Mouse (Mus musculus): ENCODE results near the gene Ndst2.

The Ndst2 gene

GRCm38 (mm10) chr14:20698515-20698914, 35.8 kb downstream of the Ndst2 start:
- no peak for DNase-seq (ENCODE audit: low spot score in 2 of 2)

- DNase-seq (ENCODE audit: low spot score in 2 of 2): peak in 1 of 2 experiments; percentile 34
These were observed 37.4 kb downstream of the Ndst2 start for GRCm38 (mm10) chr14:20696986-20697385.

GRCm38 (mm10) chr14:20695761-20696520, 38.4 kb downstream of the Ndst2 start:
- DNase-seq (ENCODE audit: low spot score in 2 of 2): no peak

GRCm38 (mm10) chr14:20694884-20695760, 39.2 kb downstream of the Ndst2 start, which contains the start of gene Fut11:
Fut11 (plus strand) TSS chr14:20694968.
- DNase-seq (ENCODE audit: low spot score in 2 of 2): peak; percentile 78 to 84

GRCm38 (mm10) chr14:20694185-20694883, 40.0 kb downstream of the Ndst2 start:
- peak in 1 of 2 experiments; percentile 11 for DNase-seq (ENCODE audit: low spot score in 2 of 2)

- no peak for DNase-seq (ENCODE audit: low spot score in 2 of 2)
These were observed 40.7 kb downstream of the Ndst2 start for GRCm38 (mm10) chr14:20693589-20694101.

- DNase-seq (ENCODE audit: low spot score in 2 of 2): no peak
These were observed 42.6 kb downstream of the Ndst2 start for GRCm38 (mm10) chr14:20691772-20692171.

- DNase-seq (ENCODE audit: low spot score in 2 of 2): no peak
These were observed 45.4 kb downstream of the Ndst2 start for GRCm38 (mm10) chr14:20689009-20689408.

- DNase-seq (ENCODE audit: low spot score in 2 of 2): no peak
These were observed 47.8 kb downstream of the Ndst2 start for GRCm38 (mm10) chr14:20686576-20686975.

- no peak for DNase-seq (ENCODE audit: low spot score in 2 of 2)
These were observed 51.9 kb downstream of the Ndst2 start for GRCm38 (mm10) chr14:20682498-20682897.

- DNase-seq (ENCODE audit: low spot score in 2 of 2): no peak
These were observed 52.6 kb downstream of the Ndst2 start for GRCm38 (mm10) chr14:20681742-20682141.

- no peak for DNase-seq (ENCODE audit: low spot score in 2 of 2)
These were observed 56.5 kb downstream of the Ndst2 start for GRCm38 (mm10) chr14:20677906-20678305.

GRCm38 (mm10) chr14:20674064-20674833, 60.1 kb downstream of the Ndst2 start, which contains the start of gene Sec24c:
Sec24c (plus strand) TSS chr14:20674308.
- DNase-seq (ENCODE audit: low spot score in 2 of 2): peak; percentile 98 to 99

- DNase-seq (ENCODE audit: low spot score in 2 of 2): peak in 1 of 2 experiments; percentile 11
These were observed 60.7 kb downstream of the Ndst2 start for GRCm38 (mm10) chr14:20673735-20674063.
